Mouse (Mus musculus) lung, adult 2 months (tissue): ENCODE measurements at regions not wholly inside any gene's neighbourhood (a gene's known extent, or its start where the extent isn't known, plus 50 kb on each side); places are given as distances from the start of the nearest gene placed in this dataset.

Source experiments
- CTCF ChIP-seq: fragments of 200-500 bp; IDR thresholded peaks from 2 replicates; pipeline ENCODE4 v1.5.1; 2011; ENCODE audit warnings: mild to moderate bottlenecking, low read length, control low read depth; ENCODE audit not compliant: insufficient read depth
- POLR2A ChIP-seq: fragments of 200-500 bp; IDR thresholded peaks from 2 replicates; pipeline ENCODE4 v1.6.1; 2011; ENCODE audit warnings: low read depth, mild to moderate bottlenecking, control low read depth, low read length, borderline replicate concordance; ENCODE audit errors: extremely low read depth

DNA sequence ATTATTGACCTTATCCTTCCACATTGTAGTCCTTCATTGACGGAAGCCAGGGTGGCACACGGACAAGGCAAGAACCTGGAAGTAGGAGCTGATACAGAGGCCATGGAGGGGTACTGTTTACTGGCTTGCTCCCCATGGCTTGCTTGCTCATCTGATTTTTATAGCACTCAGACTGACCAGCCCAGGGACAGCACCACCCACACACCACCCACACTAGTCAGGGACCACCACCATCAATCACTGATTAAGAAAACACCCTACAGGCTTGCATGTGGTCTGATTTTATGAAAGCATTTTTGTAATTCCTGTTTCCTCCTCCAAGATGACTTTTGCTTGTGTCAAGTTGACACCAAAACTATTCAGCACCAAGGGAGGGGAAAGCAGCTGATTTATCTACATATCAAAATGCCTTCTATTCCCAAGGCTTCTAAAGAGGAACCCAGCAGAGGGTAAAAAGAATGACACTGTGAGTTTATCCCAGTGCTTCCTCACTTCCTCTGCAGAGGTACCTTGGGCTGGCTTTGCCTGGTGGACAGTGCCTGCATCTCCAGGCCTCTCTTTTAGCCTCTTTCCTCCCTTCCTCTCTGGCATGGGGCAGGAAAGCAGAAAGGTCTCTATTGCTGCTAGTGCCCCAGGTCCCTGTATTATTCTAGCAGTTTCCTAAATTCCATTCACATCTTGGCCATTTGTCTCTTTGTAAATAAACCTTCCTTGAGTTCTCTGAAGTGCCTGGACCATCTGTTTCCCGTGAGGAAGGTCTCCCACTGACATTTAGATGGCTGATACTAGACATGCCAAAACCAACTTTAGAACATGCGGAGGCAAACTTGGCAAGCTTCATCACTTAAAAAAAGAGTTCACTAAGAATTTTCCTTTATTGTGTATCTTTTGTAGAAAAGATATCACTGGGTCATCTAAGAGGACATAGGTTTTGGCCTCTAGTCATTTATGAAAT is 507.6 kb downstream of the Gja1 start:
- TF ChIP-seq POLR2A: no peak
- TF ChIP-seq CTCF: no peak
